Mouse (Mus musculus) limb, embryonic 13.5 days (tissue): ENCODE results near the gene Cst13. TPM values are rescaled to one million over a fixed set of nuclear protein-coding genes. Genes with fewer than 3 reads are reported as not detected.

Experiments
- ATAC-seq: fragments of 200-750 bp; cut with Nextera tagmentation; 2 replicates; pipeline ENCODE4 v1.8.0; 2017; ENCODE audit warnings: low read depth, moderate number of reproducible peaks, moderate TSS enrichment; ENCODE audit not compliant: low FRiP score
- H3K27ac ChIP-seq: fragments of 300-500 bp; sonication (generic); 2 replicates; pipeline ENCODE4 v1.5.1; 2015; ENCODE audit warnings: inconsistent platforms, mild to moderate bottlenecking, moderate library complexity
- H3K27me3 ChIP-seq: fragments of 300-500 bp; sonication (generic); 2 replicates; pipeline ENCODE4 v1.6.1; 2015; ENCODE audit warnings: mild to moderate bottlenecking, inconsistent platforms
- H3K36me3 ChIP-seq: fragments of 300-500 bp; sonication (generic); 2 replicates; pipeline ENCODE4 v1.6.1; 2015; ENCODE audit warnings: inconsistent platforms, mild to moderate bottlenecking, moderate library complexity
- H3K4me1 ChIP-seq: fragments of 300-500 bp; sonication (generic); 2 replicates; pipeline ENCODE4 v1.6.1; 2015; ENCODE audit warnings: inconsistent platforms
- H3K4me2 ChIP-seq: fragments of 300-500 bp; sonication (generic); replicated peaks from 2 replicates; pipeline ENCODE4 v1.6.1; 2015; ENCODE audit warnings: inconsistent platforms, mild to moderate bottlenecking, moderate library complexity
- H3K4me3 ChIP-seq: fragments of 300-500 bp; sonication (generic); 2 replicates; pipeline ENCODE4 v1.5.1; 2015; ENCODE audit warnings: moderate library complexity, mild to moderate bottlenecking, inconsistent platforms
- H3K9ac ChIP-seq: fragments of 300-500 bp; sonication (generic); 2 replicates; pipeline ENCODE4 v1.6.1; 2015; ENCODE audit warnings: mild to moderate bottlenecking, inconsistent platforms
- H3K9me3 ChIP-seq: fragments of 300-500 bp; sonication (generic); 2 replicates; pipeline ENCODE4 v1.6.1; 2016; ENCODE audit warnings: inconsistent platforms
- whole genome bisulfite sequencing: fragments of 180-500 bp; shearing (Covaris S2); methylation state at CpG from one replicate; pipeline ENCODE4 v1.1.7; 2015; 5-methylcytosine and 5-hydroxymethylcytosine counted together
- polyA plus RNA-seq: library from polyadenylated mRNA; unstranded; fragments of >200 nt; fragmentation: Nextera tagmentation; extraction: Ambion mirVana; gene quantifications from 2 replicates; pipeline ENCODE4 v1.2.1, GENCODE M21; 2015

Gene Cst13
- polyA plus RNA-seq, 1 experiment from 2014 or later, result not detected

DNA sequence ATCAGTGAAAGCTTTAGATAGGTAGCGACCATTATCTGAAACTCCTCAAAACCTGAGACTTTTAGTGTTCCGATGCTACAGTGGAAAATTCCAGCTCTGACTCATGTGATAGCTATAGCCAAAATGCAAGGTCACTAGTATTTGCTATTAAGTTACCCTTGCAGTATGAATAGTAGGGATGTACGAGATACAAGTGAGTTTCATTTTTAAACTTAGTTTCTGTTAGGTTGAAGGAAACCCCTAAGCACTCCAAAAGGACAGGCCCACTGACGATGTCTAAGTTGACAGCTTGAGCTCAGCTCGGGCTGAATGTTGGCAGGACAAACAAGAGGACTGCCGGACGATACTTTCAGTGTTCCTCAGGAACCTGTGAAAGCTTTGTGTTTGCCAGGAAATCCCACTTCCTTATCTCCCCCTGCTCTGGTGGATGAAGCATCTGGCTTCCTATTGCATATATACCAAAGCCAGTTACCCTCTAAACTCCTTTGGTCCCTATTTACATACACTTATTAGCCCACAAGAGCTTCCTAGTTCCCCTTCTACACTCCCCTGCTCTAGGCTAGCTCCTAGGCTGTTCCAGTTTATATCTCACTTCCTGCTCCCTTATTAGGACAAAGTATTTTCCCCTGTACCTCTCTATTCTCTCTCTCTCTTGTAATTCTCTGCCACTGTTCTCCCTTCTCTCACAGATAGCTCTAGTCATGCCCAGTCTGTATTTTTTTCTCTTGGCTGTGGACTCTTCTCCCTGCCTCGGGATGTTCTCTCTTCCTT lies 36.9 kb downstream of the Cst13 start:
- H3K36me3 ChIP-seq, result no peaks in the 10 kb centered on the region
- no peak overlapping the region for H3K9ac ChIP-seq
- H3K4me2 ChIP-seq, result no peak overlapping the region
- H3K27me3 ChIP-seq, result no peaks in the 10 kb centered on the region
- H3K4me1 ChIP-seq, result no peaks in the 10 kb centered on the region
- H3K4me3 ChIP-seq, result no peak overlapping the region
- WGBS, result 75% methylated on average over 8 of the region's 8 CpGs
- H3K27ac ChIP-seq, result no peak overlapping the region
- no peak for ATAC-seq
- H3K9me3 ChIP-seq, result no peaks in the 10 kb centered on the region

DNA sequence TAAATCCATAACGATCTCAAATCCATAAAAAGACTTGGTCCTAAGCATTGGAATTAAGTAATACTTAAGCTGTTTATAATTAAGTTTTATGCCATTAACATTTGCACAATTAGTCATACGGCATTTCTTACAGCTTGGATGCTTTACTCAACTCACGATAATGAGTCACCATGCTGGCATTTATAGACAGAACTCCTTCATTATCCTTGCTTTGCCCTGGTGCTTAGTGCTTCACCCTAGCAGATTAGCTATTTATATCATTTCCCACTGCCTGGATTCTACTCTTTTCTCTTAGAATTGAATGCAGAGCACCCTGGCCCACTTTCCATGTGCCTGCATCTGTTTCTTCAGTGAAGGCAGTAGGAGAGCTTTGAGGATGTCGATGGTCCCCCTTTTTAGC lies 37.6 kb downstream of the Cst13 start:
- Histone ChIP-seq H3K27ac (no peak overlapping the region), H3K36me3 (no peaks in the 10 kb centered on the region), H3K4me3 (no peak overlapping the region), H3K4me2 (no peak overlapping the region), H3K4me1 (no peaks in the 10 kb centered on the region), H3K27me3 (no peaks in the 10 kb centered on the region), H3K9me3 (no peaks in the 10 kb centered on the region), H3K9ac (no peak overlapping the region)
- no peak for ATAC-seq
- 72% methylated on average over 4 of the region's 4 CpGs for WGBS

DNA sequence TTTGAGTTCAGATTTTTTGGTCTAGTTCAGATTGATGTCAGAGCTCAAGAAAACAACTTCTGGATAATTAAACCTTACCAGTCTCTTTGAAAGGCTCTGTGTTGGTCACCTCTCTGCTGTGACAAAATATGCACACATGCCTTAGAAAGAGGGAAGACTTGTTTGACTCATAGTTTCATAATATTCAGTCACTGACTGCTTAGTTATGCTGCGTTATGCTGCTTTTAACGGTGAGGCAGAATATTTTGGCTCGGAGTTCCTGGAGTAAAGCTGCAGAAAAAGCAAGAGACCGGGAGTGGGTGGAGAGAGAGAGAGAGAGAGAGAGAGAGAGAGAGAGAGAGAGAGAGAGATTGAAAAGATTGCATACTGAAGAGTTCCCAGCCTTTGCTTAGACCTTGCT lies 41.1 kb downstream of the Cst13 start:
- H3K9ac ChIP-seq, result no peak overlapping the region
- no peaks in the 10 kb centered on the region for H3K9me3 ChIP-seq
- no peak for ATAC-seq
- no peaks in the 10 kb centered on the region for H3K4me1 ChIP-seq
- WGBS, result 78% methylated on average over 4 of the region's 4 CpGs
- H3K36me3 ChIP-seq, result no peaks in the 10 kb centered on the region
- no peaks in the 10 kb centered on the region for H3K27me3 ChIP-seq
- H3K4me3 ChIP-seq, result no peak overlapping the region
- H3K27ac ChIP-seq, result no peak overlapping the region
- no peak overlapping the region for H3K4me2 ChIP-seq

DNA sequence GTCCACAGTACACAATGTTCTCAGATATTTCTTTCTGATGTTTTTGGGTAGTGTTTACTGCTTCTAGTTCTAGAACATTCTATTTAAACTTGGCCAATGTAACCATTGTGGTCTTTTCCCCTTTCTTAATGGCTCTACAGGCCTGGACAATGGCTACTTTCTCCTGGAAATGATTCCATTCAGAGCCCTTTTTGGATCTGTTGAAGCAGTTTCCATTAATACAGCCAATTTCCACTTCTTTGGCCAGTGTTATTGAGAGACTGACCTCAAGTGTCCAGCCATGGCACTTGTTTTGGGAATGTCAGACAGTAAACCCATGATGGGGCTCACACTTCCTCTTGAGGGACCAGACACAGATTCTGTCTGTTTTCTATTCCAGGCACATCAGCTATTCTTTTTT lies 41.8 kb downstream of the Cst13 start:
- no peak for ATAC-seq
- Histone ChIP-seq H3K27me3 (no peaks in the 10 kb centered on the region), H3K4me3 (no peak overlapping the region), H3K9me3 (no peaks in the 10 kb centered on the region), H3K36me3 (no peaks in the 10 kb centered on the region), H3K4me2 (no peak overlapping the region), H3K4me1 (no peaks in the 10 kb centered on the region), H3K27ac (no peak overlapping the region), H3K9ac (no peak overlapping the region)

DNA sequence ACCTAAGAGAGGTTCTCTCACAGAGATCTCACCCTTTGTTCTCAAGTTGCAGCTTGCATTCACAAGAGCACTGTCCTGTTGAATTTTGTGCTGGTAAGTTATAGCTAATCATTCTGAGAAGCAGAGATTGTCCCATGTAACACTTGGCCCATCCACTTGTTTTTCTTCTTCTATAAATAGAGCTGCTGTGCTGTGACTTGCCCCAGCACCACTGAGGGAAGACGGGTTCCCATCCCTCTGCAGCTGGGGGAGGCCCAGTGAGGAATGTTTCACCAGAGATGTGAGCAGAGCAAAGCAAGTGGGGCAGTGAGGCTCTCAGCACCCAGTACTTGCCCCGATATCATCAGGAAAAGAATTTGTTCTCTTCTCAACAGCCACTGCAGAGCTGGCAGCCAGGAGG lies 45.1 kb downstream of the Cst13 start, which contains the start of gene 9230104L09Rik:
Gene 9230104L09Rik (minus strand): TSS at position 73 of the 400 bp plus-strand sequence.
- Histone ChIP-seq H3K4me2 (no peak within 1 kb of the TSS), H3K27ac (no peak within 1 kb of the TSS), H3K4me3 (no peak within 1 kb of the TSS), H3K9me3 (no peaks in the 10 kb centered on the region), H3K36me3 (no peaks in the 10 kb centered on the region), H3K27me3 (no peaks in the 10 kb centered on the region), H3K4me1 (no peaks in the 10 kb centered on the region), H3K9ac (no peak within 1 kb of the TSS)
- WGBS, result 66% methylated on average over 2 of the region's 2 CpGs
- ATAC-seq, result peak; percentile 28; the same call in 1 of the 2 replicates

DNA sequence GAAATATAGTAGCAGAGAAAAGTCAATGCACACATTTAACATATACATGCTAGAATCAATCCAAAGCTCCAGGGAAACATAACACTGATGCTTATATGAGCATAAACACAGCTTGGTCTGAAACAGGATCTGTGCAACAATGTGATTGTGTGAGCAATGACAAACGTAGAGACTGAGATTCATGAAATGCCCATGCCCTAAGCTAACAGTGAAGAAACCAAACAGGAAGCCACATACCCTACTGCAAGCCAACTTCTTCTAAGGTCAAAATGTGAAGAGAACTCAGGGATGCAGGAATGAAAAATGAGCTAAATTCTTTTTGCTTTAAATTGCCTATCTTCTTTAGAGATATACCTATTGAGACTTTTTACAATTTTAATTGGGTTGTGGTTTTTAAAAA lies 49.1 kb downstream of the Cst13 start:
- Histone ChIP-seq H3K9me3 (no peaks in the 10 kb centered on the region), H3K27me3 (no peaks in the 10 kb centered on the region), H3K36me3 (peaks cover 26% of the 10 kb centered on the region), H3K4me3 (no peak overlapping the region), H3K9ac (no peak overlapping the region), H3K4me1 (peaks cover 16% of the 10 kb centered on the region), H3K27ac (no peak overlapping the region), H3K4me2 (no peak overlapping the region)
- ATAC-seq, result no peak
- 72% methylated on average over 1 of the region's 1 CpGs for WGBS

DNA sequence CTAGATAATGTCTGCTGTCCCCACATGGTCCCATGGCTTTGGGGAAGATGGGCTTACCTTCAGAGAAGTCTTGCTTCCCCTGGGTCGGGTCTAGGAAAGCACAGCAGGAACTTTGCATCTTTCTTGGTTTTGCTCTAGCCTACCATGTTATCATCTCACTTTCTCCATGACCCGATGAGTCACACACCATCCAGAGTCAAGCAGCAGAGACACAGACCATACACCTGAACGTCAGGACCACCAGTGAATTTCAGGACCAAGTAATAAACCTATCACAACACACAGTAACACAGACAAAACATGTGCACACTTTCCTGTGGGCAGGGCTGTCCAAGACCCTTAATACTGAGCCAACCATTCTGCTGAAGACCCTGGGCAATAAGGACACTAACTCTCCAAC lies 50.6 kb downstream of the Cst13 start:
- WGBS, result 89% methylated on average over 3 of the region's 3 CpGs
- no peak for ATAC-seq
- H3K9me3 ChIP-seq, result no peaks in the 10 kb centered on the region
- H3K4me2 ChIP-seq, result no peak overlapping the region
- no peak overlapping the region for H3K9ac ChIP-seq
- H3K27me3 ChIP-seq, result no peaks in the 10 kb centered on the region
- no peak overlapping the region for H3K4me3 ChIP-seq
- H3K36me3 ChIP-seq, result peaks cover 26% of the 10 kb centered on the region
- peaks cover 23% of the 10 kb centered on the region for H3K4me1 ChIP-seq
- no peak overlapping the region for H3K27ac ChIP-seq

DNA sequence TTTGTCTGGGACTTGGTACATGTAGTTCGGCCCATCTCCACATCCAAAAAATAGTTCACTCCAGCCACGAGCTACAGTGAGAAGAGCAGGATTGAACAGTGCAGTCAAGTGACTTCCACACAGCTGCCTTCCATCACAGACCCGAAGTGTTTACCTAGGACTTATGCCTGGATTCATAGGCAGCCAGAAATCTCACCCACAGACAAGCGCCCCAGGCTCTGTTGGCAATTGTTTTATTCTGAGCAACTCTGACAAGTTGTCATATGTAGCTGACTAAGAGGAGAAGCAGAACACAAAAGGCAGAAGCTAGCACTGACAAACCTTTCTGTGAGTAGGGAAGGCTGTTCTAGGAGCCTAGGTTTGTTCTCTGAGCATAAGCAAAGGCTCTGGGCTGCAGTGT lies 53.0 kb downstream of the Cst13 start:
- Histone ChIP-seq H3K27ac (no peak overlapping the region), H3K36me3 (peaks cover 26% of the 10 kb centered on the region), H3K4me1 (peaks cover 35% of the 10 kb centered on the region), H3K4me2 (peak overlapping the region; percentile 89), H3K4me3 (peak overlapping the region; percentile 75), H3K9me3 (no peaks in the 10 kb centered on the region), H3K27me3 (no peaks in the 10 kb centered on the region), H3K9ac (peak overlapping the region; percentile 85)
- no peak for ATAC-seq
- 87% methylated on average over 4 of the region's 4 CpGs for WGBS

DNA sequence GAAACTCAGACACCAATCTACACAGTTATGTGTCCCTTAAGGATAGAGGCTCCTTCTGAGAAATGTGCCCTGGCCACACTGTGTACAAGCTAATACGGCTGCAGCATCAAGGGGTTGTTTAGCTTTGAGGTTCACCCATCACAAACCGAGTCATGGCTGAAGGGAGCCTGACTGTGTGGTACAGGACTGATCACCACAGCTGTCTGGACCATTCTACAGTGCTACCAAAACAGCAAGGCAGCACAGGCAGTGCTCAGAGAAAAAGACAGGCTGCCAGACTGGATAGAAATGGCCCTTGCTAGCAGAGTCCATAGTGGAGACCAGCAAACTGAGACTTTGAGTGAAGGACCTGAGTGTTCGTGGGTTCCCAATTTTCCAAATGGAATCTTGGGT lies 54.3 kb downstream of the Cst13 start:
- Histone ChIP-seq H3K4me3 (peak overlapping the region; percentile 75), H3K9me3 (no peaks in the 10 kb centered on the region), H3K36me3 (peaks cover 26% of the 10 kb centered on the region), H3K9ac (peak overlapping the region; percentile 85), H3K4me1 (peaks cover 35% of the 10 kb centered on the region), H3K27me3 (no peaks in the 10 kb centered on the region), H3K27ac (no peak overlapping the region), H3K4me2 (peak overlapping the region; percentile 89)
- 43% methylated on average over 3 of the region's 3 CpGs for WGBS
- no peak for ATAC-seq

DNA sequence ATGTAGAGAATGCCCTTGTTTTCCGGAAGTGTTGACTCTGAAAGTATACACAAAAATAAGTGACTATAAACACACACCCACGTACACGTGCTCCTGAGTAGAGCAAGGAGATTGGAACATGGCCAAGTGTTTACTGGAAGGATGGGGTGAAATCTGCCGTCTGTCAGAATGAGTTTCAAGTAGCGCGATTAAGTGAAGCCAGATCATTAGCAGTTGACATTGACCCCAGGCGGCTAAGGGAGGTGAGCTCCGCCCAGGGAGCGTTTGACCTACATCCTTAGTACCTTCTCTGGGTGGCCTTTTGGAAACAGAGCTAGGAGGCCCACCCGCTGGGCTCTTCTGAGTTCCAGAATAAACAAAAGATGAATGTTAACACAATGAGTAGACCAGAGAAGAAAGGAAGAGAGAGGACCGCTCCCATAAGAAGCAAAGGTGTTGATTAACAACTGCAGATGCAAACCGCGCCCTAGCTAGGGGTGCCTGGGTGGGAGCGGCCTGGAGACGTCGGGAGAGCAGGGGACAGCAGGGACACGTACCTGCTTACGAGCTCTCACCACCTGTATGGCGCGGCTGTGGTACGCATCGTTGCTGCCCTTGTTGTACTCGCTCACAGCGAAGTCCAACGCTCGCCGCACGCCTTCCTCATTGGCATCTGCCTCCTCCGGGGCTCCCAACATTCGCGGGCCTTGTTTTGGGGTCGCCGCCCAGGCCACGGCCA lies 54.9 kb downstream of the Cst13 start:
- H3K4me2 ChIP-seq, result peak overlapping the region; percentile 89
- H3K9me3 ChIP-seq, result no peaks in the 10 kb centered on the region
- peak; percentile 70 for ATAC-seq
- H3K27me3 ChIP-seq, result no peaks in the 10 kb centered on the region
- WGBS, result under 1% methylated on average over 34 of the region's 34 CpGs
- H3K9ac ChIP-seq, result peak overlapping the region; percentile 85
- peak overlapping the region; percentile 75 for H3K4me3 ChIP-seq
- H3K36me3 ChIP-seq, result peaks cover 26% of the 10 kb centered on the region
- H3K27ac ChIP-seq, result peak overlapping the region; percentile 91
- H3K4me1 ChIP-seq, result peaks cover 35% of the 10 kb centered on the region

DNA sequence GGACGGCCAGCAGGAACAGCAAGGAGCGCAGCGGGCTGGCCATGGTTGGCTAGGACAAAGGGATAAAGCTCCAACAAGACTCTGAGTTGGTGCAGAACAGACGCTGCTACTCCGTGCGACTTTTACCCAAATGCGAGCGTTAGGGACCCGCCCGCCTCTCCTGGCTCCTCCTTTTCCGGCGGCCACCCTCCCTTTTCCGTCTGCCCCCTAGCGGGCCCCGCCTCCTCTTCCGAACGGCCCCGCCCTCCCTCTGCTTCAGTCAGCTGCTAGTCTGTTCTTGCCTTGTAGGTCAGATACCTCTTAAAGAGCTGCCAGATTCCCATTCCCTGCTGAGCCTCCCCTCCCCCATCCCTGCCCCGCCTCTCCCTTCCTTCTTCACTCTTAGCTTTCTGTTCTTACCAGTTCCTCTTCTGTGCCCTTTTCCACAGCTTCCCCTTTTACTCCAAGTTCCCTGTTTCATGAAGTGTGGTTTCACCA lies 55.5 kb downstream of the Cst13 start, which contains the start of gene Cst3:
Gene Cst3 (minus strand): TSS at position 358 of the 477 bp plus-strand sequence.
- Histone ChIP-seq H3K27me3 (no peaks in the 10 kb centered on the region), H3K4me2 (peak within 1 kb of the TSS; percentile 89), H3K4me1 (peaks cover 35% of the 10 kb centered on the region), H3K27ac (peak within 1 kb of the TSS; percentile 91), H3K36me3 (peaks cover 26% of the 10 kb centered on the region), H3K9ac (peak within 1 kb of the TSS; percentile 85), H3K9me3 (no peaks in the 10 kb centered on the region), H3K4me3 (peak within 1 kb of the TSS; percentile 75)
- ATAC-seq, result peak; percentile 94
- WGBS, result under 1% methylated on average over 18 of the region's 19 CpGs

DNA sequence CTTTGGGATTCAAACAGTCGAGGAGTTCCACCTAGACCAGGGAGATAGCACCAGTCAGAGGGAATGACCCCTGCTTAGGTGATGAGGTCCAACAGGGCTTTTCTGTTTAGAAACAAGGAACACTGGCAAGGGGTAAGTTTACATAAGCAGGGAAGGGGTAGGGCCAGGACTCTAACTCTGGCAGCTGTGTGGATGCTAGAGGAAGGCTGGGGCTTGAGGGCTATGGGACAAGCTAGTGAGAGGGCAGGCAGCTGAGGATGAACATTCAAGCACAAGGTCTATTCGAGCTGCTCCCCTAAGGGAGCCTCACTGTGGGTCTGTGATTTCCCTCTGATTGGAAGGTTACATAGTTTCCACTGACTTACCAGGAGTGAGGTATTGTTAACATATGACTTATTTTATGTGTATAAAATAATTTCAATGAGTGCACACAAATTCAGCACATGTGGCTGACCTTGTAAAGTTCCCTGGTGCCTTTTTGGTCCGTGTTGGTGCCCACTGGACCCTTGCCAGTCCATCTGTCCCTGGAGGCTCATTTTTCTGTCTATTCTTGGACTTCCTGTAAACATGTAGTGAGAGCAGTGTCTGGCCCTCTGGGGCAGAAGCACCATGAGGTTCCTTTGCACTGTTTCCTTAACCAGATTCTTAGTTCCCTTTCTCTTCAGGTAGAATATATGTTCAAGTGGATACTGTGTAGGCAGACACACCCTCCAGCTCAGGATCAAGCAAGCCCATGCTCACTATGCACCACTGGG lies 57.3 kb downstream of the Cst13 start:
- Histone ChIP-seq H3K9ac (no peak overlapping the region), H3K36me3 (peaks cover 9% of the 10 kb centered on the region), H3K4me3 (no peak overlapping the region), H3K27ac (peak overlapping the region; percentile 39; the same call in 1 of the 2 replicates), H3K27me3 (no peaks in the 10 kb centered on the region), H3K9me3 (no peaks in the 10 kb centered on the region), H3K4me2 (no peak overlapping the region), H3K4me1 (peaks cover 35% of the 10 kb centered on the region)
- ATAC-seq, result no peak
- WGBS, result 39% methylated on average over 3 of the region's 3 CpGs
